Mouse (Mus musculus) megakaryocyte, embryonic 14.5 days (primary cell): ENCODE results near the gene Hdac7. TPM values are rescaled to one million over a fixed set of nuclear protein-coding genes. Genes with fewer than 3 reads are reported as not detected.

Experiments
- H3K27me3 ChIP-seq: replicated peaks from 2 replicates; pipeline ENCODE3; 2012; ENCODE audit warnings: inconsistent platforms
- H3K36me3 ChIP-seq: replicated peaks from 2 replicates; pipeline ENCODE3; 2012; ENCODE audit warnings: low read length, inconsistent platforms, mixed read lengths
- H3K4me1 ChIP-seq: 2 replicates; pipeline ENCODE4 v1.6.1; 2012; ENCODE audit warnings: inconsistent platforms
- H3K4me3 ChIP-seq: replicated peaks from 2 replicates; pipeline ENCODE3; 2012; ENCODE audit warnings: moderate library complexity, mild to moderate bottlenecking, inconsistent platforms
- H3K9me3 ChIP-seq: 2 replicates; pipeline ENCODE4 v1.6.1; 2012; ENCODE audit warnings: inconsistent platforms
- FLI1 ChIP-seq: IDR thresholded peaks from 2 replicates; pipeline ENCODE4 v1.6.1; 2012; ENCODE audit warnings: low read length, inconsistent platforms, mixed read lengths
- GATA1 ChIP-seq: IDR thresholded peaks from 3 replicates; pipeline ENCODE4 v1.6.1; 2012; ENCODE audit warnings: mixed read lengths, low read length, inconsistent platforms, borderline replicate concordance
- polyA plus RNA-seq: library from polyadenylated mRNA; stranded (reverse); fragments of >175 nt; gene quantifications from 2 replicates; pipeline ENCODE4 v1.2.3, GENCODE M21; 2012; ENCODE audit warnings: low replicate concordance; ENCODE audit not compliant: insufficient read depth

The Hdac7 gene
- polyA plus RNA-seq, 1 experiment: 31.2 TPM

- TF ChIP-seq GATA1: no peak
- no peak for TF ChIP-seq FLI1
- no peaks in the 10 kb centered on the region for H3K9me3 ChIP-seq
- H3K4me1 ChIP-seq: peaks cover 91% of the 10 kb centered on the region
- peaks cover 9% of the 10 kb centered on the region for H3K36me3 ChIP-seq
- no peak overlapping the region for H3K4me3 ChIP-seq
- peaks cover 51% of the 10 kb centered on the region for H3K27me3 ChIP-seq
These were observed 17.6 kb downstream of the Hdac7 start for GRCm38 (mm10) chr15:97826588-97827261.

- TF ChIP-seq GATA1 (no peak), FLI1 (no peak)
- no peaks in the 10 kb centered on the region for H3K9me3 ChIP-seq
- H3K36me3 ChIP-seq: peaks cover 9% of the 10 kb centered on the region
- peaks cover 95% of the 10 kb centered on the region for H3K4me1 ChIP-seq
- peaks cover 46% of the 10 kb centered on the region for H3K27me3 ChIP-seq
- peak overlapping the region; percentile 91 for H3K4me3 ChIP-seq
These were observed 18.2 kb downstream of the Hdac7 start for GRCm38 (mm10) chr15:97825941-97826587.

GRCm38 (mm10) chr15:97825071-97825940, 19.0 kb downstream of the Hdac7 start:
- peak overlapping the region; percentile 91 for H3K4me3 ChIP-seq
- no peaks in the 10 kb centered on the region for H3K9me3 ChIP-seq
- no peak for TF ChIP-seq GATA1
- no peak for TF ChIP-seq FLI1
- H3K4me1 ChIP-seq: peaks cover 96% of the 10 kb centered on the region
- H3K36me3 ChIP-seq: peaks cover 9% of the 10 kb centered on the region
- peaks cover 39% of the 10 kb centered on the region for H3K27me3 ChIP-seq

- H3K9me3 ChIP-seq: no peaks in the 10 kb centered on the region
- H3K4me3 ChIP-seq: peak overlapping the region; percentile 31
- TF ChIP-seq FLI1 (no peak), GATA1 (no peak)
- H3K27me3 ChIP-seq: peaks cover 28% of the 10 kb centered on the region
- H3K36me3 ChIP-seq: peaks cover 9% of the 10 kb centered on the region
- peaks cover 91% of the 10 kb centered on the region for H3K4me1 ChIP-seq
These were observed 20.3 kb downstream of the Hdac7 start for GRCm38 (mm10) chr15:97824042-97824441.

- peaks cover 91% of the 10 kb centered on the region for H3K4me1 ChIP-seq
These were observed 20.8 kb downstream of the Hdac7 start for GRCm38 (mm10) chr15:97823479-97823878.

GRCm38 (mm10) chr15:97822545-97823228, 21.6 kb downstream of the Hdac7 start:
- Histone ChIP-seq H3K9me3 (no peaks in the 10 kb centered on the region), H3K4me1 (peaks cover 93% of the 10 kb centered on the region), H3K4me3 (peak overlapping the region; percentile 48), H3K36me3 (peaks cover 9% of the 10 kb centered on the region), H3K27me3 (peaks cover 17% of the 10 kb centered on the region)
- no peak for TF ChIP-seq FLI1

More at GRCm38 (mm10) chr15:97823479-97823878, 20.8 kb downstream of the Hdac7 start:
- TF ChIP-seq FLI1: no peak
- no peak for TF ChIP-seq GATA1
- Histone ChIP-seq H3K36me3 (peaks cover 9% of the 10 kb centered on the region), H3K9me3 (no peaks in the 10 kb centered on the region), H3K27me3 (peaks cover 22% of the 10 kb centered on the region), H3K4me3 (no peak overlapping the region)

- Histone ChIP-seq H3K36me3 (peaks cover 9% of the 10 kb centered on the region), H3K27me3 (peaks cover 14% of the 10 kb centered on the region), H3K4me3 (no peak overlapping the region), H3K4me1 (peaks cover 95% of the 10 kb centered on the region), H3K9me3 (no peaks in the 10 kb centered on the region)
- TF ChIP-seq FLI1: no peak
- no peak for TF ChIP-seq GATA1
These were observed 22.3 kb downstream of the Hdac7 start for GRCm38 (mm10) chr15:97821983-97822363.

GRCm38 (mm10) chr15:97821321-97821982, 22.9 kb downstream of the Hdac7 start:
- H3K4me3 ChIP-seq: peak overlapping the region; percentile 84
- peaks cover 11% of the 10 kb centered on the region for H3K27me3 ChIP-seq
- peaks cover 95% of the 10 kb centered on the region for H3K4me1 ChIP-seq
- TF ChIP-seq FLI1 (no peak), GATA1 (no peak)
- no peaks in the 10 kb centered on the region for H3K9me3 ChIP-seq
- peaks cover 9% of the 10 kb centered on the region for H3K36me3 ChIP-seq

- no peaks in the 10 kb centered on the region for H3K9me3 ChIP-seq
- TF ChIP-seq FLI1: no peak
- TF ChIP-seq GATA1: no peak
- H3K36me3 ChIP-seq: peaks cover 16% of the 10 kb centered on the region
- no peaks in the 10 kb centered on the region for H3K27me3 ChIP-seq
- H3K4me3 ChIP-seq: peak overlapping the region; percentile 50
- peaks cover 95% of the 10 kb centered on the region for H3K4me1 ChIP-seq
These were observed 24.4 kb downstream of the Hdac7 start for GRCm38 (mm10) chr15:97819937-97820336.
